Mouse (Mus musculus) retina, embryonic 14.5 days (tissue): ENCODE measurements around the gene Vac14.

Experiments used
- DNase-seq: peaks from one replicate; pipeline ENCODE4 v3.0.0-alpha.2; 2015; ENCODE audit warnings: low spot score

Vac14 gene

DNA sequence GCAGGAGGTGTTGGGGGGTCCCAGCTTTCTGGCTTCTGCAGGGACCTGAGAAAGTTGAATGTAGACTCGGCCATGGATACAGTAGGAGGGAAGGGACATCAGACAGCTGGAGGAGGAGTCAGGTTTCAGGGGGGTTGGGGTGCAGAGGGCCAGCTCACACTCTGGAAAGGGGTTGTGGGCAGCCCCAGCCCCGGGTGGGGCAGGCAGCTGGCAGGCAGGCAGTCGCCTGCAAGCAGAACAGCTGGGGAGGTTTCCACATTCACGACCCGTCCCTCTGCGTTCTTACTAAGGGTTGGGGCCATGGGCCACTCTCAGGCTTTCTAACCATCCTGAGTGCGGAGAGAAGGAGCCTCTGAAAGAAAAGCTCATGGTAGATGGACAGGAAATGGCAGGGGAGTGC is 98.7 kb downstream of the Vac14 start:
- no peak for DNase-seq

DNA sequence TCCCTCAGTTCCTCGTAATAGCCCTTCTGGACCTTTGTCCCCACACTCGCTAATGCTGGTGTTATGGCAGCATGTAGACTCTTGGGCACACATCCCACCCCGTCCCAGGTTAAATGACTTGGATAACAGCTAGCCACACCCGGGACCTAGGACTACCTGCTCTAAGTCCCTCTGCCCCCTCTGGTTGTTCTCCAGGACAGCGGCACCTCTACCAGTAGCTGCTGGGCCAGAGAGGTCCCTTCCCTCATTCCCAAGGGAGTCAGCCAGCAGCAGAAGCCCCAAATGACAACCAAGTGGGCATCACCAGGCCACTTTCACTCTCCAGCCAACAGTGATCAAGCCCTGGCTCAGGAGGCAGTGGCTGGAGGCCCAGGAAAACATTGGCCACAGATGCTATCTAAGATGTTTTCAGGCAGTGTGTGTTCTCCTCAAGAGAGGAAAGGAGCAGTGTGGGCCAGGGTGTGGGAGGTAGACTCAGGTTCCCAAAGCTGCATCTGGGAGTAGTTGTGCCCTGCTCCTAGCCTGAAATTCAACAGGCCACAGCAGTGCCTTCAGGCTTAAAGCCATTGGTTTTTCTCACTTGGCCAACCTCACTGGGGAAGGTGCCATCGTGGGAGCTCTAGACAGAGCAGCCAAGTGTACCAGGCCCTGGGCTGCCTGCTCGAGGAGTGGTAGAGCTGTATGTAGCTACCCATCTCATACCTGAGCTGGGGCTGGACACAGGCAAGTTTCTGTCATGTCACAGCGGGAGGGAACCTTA is 100.0 kb downstream of the Vac14 start:
- DNase-seq: no peak

DNA sequence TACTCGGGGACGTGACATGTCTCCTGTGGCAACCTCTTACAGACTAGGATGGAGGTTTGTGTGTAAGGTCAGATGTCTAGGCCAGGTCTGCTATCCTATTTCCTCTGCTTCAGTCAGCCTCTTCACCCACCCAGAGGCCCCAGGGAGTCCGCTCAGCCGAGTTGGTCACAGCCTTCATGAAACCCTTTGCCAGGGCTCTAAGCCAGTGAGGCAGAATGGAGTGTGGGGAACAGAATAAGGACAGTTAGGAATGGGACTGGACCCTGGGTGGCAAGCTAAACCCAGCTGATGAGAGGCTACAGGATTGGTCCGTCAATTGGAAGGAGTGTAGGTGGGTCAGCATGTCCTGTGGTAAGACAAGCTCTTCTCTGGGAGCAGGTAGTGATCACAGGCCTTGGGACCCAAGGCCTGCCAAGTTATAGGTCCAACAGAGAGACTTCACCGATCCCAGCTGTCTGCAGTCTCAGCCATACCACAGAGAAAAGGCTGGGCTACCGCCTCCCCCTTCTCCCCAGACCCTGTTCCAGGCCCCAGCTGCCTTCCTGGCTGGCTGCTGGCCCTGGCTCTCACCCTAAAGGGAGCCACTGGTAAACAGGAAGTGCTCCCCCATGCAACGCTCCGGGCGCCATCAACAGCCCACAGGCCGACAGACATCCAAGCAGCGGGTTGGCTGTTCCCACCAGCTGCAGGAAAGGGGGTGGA is 100.7 kb downstream of the Vac14 start:
- DNase-seq: no peak

DNA sequence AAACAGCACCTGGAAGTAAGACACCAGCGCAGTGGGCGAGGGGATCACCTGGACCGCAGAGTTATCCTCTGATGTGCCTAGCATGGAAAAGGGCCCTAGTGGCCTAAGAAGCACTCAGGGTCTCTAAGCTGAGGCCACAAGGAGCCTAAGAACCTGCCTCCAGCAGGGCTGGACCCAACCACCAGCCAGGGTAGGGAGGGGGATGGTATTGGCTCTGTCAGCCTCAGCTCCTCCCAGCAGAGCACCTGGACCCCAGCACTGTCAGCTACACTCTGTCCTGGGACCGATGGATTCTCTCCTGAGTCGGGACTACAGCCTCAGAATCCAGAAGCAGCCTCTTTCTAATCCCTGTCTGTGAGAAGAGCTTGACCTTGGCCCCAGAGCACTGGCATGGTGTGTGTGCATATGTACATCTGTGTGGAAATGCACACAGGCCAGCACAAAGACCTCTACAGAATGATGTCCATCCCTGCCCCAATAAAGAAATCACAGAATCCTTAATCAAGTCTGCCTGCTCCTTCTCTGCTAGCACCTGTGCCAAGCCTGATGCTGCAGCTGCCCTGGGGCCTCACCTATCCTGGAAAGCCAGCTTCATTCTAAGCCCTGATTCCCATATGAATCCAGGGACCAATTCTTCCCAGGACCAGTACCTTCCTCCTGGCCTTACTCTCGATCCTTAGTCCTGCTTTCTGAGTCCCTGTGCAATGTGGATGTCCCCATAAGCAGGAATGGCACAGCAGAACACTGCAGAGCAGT is 101.7 kb downstream of the Vac14 start:
- DNase-seq: no peak

DNA sequence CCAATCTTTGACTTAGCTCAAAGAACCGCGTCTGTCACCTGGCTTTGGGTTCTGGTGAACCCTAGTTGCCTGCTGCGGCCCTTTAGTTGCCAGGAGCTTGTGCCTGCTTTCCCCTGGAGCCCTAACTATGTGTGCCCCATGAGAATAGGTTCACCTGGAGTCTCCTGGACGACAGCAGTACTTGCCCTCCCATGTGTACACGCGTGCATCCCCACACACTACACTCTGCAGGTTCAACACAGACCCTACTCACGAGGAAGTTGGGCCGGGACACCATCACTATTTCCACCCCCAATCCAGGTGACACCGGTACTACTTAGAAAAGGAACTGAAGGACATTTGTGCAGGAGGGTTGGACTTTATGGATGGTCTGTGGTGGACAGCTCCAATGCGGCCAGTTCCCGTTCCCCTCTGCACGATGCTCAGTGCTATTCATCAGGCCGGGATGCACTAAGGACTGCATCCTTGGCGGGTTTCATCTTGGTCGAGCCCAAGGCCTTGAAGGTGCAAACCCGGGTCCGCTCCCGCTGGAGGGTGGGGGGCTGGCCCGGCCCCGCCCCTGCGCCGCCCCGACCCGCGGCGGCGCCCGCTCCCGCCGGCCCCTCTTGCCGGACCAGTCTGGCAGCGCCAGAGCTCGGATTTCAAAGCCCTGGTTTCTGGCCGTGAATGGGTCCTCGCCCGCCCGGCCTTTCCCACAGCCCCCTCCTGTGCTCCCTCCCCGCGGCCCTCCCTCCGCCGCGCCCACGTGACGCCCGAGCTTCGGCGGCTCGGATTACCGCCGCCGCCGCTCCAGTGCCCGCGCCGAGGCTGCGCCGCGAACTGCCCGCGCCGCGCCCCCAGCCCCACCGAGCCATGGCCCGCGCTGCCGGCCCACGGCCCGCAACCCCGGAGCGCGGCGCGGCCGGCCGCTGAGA is 102.6 kb downstream of the Vac14 start, which contains the start of gene Mtss1l:
Gene Mtss1l (plus strand): TSS at position 792 of the 914 bp plus-strand sequence.
- DNase-seq: peak; percentile 87

DNA sequence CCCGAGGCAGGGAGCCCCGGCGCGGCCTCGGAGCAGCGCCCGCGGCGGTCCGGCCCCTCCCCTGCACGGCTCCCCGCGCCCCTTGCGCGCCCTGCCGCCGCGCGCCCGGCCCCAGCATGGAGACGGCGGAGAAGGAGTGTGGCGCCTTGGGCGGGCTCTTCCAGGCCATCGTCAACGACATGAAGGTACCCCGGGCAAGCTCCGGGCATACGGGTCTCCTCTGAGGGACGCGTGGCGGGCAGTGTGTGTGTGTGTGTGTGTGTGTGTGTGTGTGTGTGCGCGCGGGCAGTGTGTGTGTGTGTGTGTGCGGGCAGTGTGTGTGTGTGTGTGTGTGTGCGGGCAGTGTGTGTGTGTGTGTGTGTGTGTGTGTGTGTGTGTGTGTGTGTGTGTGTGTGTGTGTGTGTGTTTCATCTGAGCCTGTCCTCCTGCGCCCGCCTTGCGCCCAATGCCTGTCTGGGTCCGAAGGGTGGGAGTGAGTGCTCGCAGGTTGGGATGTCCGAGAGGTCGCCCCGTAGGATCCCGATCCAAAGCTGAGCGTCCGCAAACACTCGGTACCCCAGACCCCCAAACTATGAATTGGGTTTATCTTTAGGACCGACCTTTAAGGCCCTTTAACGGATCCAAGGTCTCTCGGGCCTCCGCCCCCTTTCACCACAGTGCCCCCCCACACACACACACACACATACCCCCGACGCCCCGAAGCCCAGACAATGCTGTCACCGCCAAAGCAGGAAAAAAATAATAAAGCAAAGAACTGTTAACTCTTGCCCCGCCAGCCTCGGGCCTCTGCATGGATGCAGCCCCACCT is 103.4 kb downstream of the Vac14 start:
- DNase-seq: no peak

DNA sequence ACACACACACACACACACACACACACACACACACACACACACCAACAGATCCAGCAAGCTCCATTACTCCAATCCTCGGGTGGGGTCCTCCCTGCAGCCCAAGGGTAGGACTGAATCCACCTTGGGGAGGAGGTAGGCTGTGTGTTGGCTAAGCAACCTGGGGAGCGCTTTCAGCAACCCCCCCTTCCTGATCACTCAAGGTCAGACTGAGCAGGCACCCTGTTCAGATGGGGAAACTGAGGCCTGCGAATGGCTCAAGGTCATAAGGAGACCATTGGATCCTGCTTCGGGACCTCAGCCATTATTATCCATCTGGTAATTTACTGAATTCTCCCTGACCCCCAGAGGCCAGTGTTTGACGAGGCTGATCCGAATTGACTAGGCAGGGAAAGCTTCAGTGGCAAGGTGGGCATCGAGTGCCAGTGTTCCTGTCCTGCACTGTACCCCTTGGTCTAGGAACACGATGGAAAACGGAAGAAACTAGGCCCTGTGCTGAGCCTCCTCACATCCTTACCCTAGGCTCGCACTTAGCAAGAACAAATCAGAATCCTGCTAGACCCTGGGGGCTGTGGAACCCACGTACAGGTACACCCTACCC is 104.1 kb downstream of the Vac14 start:
- no peak for DNase-seq

DNA sequence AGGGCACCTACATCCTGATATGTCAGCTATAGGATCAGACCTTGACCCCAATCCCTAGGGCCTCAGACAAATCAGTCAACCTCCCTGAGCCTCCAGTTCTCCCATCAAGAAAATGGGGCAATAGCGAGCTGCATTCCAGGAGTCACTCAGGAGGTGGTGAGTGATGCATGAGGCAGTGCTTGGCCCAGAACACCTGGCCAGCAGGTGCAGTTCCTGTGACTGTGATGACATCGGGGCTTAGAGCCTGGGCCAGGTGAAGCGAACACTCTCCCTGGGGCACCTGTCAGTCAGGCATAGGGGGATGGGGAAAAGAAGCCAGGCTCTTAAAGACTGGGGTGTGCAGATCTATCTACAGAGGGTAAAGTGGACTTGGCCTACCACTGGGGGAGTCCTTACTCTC is 106.1 kb downstream of the Vac14 start:
- no peak for DNase-seq

DNA sequence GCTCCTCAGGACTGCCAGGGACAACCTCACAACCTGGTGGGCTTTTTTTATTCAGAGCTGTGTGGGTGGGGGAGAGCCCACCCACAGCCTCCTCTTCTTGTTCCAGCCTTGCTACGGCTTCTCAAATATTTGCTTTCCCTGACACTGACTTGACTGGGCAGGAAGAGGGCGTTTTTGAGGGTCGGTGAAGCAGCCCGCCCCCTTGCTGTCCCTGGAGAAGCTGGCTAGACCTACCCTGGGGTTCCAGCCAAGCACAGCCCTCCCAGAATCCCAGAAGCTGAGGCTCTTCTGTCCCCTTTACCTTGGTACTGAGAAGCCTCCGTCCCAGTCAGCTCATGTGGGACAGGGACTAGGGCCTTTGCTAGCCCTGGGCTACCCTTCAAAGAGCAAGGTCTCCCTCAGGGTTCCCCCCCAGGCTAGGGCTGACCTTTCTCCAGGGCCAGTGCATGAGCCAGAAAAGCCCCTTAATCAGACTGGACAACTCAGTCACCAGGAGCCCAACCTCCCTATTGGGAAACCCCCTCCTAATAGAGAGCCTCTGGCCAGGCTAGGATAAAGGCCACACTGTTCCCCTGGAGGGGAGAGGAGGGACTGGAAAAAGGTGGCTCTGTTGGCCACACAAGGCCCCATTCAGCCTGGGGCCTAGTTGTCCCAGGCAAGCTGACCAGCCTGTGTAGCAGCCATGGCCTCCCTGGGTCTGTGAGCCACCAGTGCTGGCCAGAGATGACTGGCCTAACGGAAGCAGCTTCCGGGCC is 106.9 kb downstream of the Vac14 start:
- no peak for DNase-seq

DNA sequence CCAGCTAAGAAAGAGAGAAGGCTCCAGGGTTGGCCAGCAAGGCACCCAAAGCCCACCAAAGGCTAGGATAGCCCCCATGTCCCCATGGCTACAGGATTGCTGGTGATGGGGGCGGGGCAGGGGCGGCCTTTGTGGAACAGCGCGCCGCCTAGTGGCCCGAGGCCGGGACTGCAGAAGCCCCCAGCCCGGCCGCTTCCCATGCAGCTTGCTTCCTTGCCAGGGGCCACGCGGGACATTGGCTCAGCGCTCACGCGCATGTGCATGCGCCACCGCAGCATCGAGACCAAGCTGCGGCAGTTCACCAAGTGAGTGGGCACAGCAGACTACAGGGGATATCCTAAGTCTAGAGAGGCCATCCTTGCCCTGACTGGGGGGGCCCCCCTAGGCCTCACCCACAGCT is 108.5 kb downstream of the Vac14 start:
- DNase-seq: peak; percentile 89

DNA sequence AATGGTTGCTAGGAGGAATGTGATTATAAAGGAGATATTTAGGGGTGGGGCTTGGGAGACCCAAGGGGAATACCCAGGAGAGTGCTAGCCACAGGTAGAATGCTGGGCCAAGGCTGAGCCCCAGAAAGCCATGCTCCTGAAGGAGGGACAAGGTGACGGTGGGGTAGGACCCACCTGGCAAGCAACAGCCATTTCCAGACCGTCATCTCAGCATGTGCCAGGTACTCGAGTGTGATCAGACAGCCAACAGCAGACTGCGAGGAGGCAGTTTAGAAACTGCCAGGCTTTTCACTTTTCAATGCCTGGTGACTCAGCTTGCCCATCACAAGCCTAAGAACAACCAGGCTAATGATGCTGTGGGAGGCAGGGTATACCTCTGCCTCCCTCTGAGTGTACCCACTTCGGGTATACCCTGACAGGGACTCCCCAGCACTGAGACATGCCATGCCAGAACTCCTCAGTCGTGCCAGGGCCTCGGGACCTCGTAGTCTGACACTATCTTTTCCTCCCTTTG is 113.0 kb downstream of the Vac14 start:
- DNase-seq: no peak

DNA sequence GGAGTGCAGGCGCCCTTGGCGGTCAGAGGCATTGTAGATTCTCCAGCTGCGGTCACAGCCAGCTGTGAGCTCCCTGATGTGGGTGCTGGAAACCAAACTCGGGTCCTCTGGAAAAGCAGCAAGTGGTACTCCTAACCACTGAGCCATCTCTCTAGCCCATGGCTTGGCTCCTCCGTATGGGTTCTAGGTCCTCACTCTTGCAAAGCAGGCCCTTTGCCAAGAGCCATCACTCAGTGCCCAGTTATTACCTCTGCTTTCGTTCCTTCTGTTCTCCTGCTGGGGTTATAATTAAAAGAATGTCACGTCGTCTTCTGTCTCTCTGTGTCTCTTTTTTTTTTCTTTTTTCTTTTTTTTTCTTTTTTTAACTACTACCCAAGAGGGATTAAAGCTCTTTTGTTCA is 114.7 kb downstream of the Vac14 start:
- DNase-seq: no peak

DNA sequence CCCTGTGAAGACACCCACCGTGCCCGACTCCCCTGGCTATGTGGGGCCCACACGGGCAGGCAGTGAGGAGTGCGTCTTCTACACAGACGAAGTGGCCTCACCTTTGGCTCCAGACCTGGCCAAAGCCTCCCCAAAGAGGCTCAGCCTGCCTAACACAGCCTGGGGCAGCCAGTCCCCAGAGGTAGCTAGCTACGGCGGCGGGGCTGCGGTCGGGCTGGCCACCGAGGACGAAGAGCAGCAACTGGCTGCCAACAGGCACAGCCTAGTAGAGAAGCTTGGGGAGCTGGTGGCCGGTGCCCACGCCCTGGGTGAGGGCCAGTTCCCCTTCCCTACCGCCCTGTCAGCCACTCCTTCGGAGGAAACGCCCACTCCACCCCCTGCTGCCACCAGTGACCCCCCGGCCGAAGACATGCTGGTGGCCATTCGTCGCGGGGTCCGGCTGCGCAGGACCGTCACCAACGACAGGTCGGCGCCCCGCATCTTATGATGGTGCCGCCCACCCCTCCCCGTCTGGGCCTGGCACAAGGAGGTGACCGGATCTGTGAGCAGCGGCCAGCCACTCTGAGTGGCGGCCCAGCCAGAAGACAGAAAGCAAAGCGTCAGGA is 120.3 kb downstream of the Vac14 start:
- DNase-seq: no peak

DNA sequence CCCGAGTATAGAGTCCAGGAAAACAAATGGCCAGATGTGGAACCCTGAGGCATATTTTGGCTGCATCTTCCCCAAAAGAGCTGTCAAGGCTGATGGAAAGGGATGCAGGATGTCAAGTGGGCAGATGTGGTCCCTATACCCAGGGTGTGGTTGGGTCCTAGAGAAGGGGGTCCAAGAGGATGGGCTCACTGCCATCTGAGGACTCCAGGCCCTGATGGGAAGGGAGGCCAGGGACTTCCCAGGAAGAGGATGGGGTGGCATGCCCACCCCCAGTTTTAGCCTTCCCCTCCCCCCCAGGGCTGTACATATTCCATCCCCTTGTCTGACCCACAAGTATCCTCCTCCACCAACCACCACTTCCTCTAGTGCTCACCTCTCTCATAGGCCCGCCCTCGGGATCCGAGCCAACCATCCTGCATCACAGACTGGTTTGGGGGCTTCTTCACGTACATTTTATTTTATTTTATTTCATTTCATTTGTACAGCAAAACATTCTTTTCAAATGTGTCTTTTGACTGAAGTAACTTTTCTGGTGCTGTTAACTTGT is 122.3 kb downstream of the Vac14 start:
- DNase-seq: no peak

DNA sequence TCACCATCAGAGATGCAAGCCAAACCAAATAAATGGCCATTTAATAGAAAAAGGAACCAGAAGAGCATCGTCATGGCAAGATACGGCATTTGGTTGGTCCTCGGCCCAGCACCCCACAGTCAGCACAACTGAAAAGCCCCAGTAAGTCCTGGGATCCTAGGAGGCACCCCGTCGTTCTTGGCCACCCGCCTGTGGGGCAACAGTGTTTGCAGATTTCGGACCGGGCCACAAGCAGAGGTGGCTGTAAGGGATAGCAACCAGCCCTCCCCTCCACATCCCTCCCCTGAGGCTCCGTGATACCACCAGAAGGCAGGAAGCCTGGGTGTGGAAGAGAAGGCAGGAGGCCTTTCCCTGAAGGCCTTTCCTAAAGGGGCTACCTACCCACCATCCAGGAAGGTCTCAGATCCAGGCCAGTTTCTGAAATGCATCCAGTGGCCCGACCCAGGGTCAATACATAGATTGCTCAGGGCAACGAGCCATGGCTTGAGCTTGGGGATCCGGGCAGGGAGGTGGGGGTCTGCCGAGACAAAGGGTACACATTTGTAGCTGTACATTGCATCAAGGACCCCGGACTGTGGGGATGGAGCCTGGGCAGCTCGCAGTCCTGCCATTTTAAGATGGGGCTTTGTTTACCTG is 123.5 kb downstream of the Vac14 start:
- DNase-seq: no peak

DNA sequence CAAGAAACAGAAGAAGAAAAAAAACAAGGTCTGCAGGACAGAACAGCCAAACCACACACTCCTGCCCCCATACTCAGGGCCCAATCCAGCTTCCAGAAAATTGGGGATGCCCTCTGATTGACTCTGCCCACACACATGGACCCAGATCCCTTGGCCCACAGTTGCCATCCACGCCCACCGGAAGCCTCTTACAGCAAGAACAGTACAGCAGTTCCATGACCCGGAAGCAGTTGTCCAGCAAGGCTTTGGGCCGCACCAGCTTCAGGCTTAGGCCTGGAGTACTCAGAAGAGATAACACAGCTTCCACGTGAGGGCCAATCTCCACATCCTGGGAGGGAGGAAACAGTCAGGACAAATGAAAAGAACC is 124.0 kb downstream of the Vac14 start:
- DNase-seq: no peak

DNA sequence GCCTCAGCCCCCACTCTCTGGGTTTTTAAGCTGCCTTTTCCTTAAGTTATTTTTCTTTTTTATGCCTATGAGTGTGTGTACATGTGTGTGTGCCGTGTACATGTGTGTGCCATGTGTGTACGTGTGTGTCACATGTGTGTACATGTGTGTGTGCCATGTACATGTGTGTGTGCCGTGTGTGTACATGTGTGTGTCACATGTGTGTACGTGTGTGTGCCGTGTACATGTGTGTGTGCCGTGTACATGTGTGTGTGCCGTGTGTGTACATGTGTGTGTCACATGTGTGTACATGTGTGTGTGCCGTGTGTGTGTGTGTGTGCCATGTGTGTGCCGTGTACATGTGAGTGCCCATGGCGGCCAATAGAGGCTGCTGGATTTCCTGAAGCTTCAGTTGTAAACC is 126.8 kb downstream of the Vac14 start:
- no peak for DNase-seq

DNA sequence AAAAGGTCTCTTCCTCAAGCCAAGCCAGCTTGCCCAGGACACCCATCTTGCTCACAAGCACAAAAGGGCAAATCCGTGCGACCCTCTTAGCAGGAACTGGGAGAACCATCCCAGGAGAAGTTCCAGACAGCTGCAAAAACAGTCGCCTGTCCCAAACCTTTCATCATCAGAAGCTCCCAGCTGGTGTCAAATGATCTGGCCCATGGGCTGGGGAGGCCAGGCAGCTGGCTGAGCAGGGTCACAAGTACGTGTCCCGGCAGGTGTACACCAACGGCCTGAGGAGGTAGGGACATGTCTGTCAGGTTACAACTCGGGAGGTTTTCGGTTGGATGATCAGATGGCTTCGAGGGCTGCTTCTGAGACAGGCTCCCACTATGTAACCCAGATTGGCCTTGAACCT is 128.3 kb downstream of the Vac14 start:
- no peak for DNase-seq
